Mouse (Mus musculus): ENCODE data around the gene Pigv. TPM values are rescaled to one million over a fixed set of nuclear protein-coding genes. Genes with fewer than 3 reads are reported as not detected.

The Pigv gene
- polyA plus RNA-seq, 1 experiment = 15.8 TPM

- Histone ChIP-seq H3K27ac (ENCODE audit: insufficient read depth, low read depth, low read length) (no peak overlapping the region), H3K27me3 (replicated peaks; ENCODE audit: control insufficient read depth, insufficient read depth, low read length) (no peaks in the 10 kb centered on the region), H3K36me3 (ENCODE audit: control insufficient read depth, insufficient read depth, low read length) (no peaks in the 10 kb centered on the region), H3K4me3 (ENCODE audit: insufficient read depth, low read depth, low read length) (no peak overlapping the region), H3K4me1 (ENCODE audit: control insufficient read depth, insufficient read depth, low read length) (no peaks in the 10 kb centered on the region)
- WGBS = 52% methylated on average over 4 of the region's 4 CpGs
- no peak for TF ChIP-seq CTCF (conservative IDR thresholded peaks at IDR 0.05; ENCODE audit: insufficient read depth, insufficient read length, low read depth, low read length)
- TF ChIP-seq POLR2A (IDR thresholded peaks at IDR 0.05; ENCODE audit: low read depth, low read length) = no peak
- DNase-seq = no peak
Measured at GRCm38 (mm10) chr4:133619473-133620136, 52.8 kb downstream of the Pigv start.

GRCm38 (mm10) chr4:133617936-133618335, 54.5 kb downstream of the Pigv start:
- WGBS = 83% methylated on average over 11 of the region's 11 CpGs
- DNase-seq = no peak

GRCm38 (mm10) chr4:133615416-133615815, 57.0 kb downstream of the Pigv start:
- H3K4me1 ChIP-seq (ENCODE audit: control insufficient read depth, insufficient read depth, low read length) = no peaks in the 10 kb centered on the region
- 60% methylated on average over 10 of the region's 10 CpGs for WGBS
- no peak overlapping the region for H3K4me3 ChIP-seq (ENCODE audit: insufficient read depth, low read depth, low read length)
- TF ChIP-seq CTCF (conservative IDR thresholded peaks at IDR 0.05; ENCODE audit: insufficient read depth, insufficient read length, low read depth, low read length) = no peak
- no peak for TF ChIP-seq POLR2A (IDR thresholded peaks at IDR 0.05; ENCODE audit: low read depth, low read length)
- no peaks in the 10 kb centered on the region for H3K27me3 ChIP-seq (replicated peaks; ENCODE audit: control insufficient read depth, insufficient read depth, low read length)
- H3K27ac ChIP-seq (ENCODE audit: insufficient read depth, low read depth, low read length) = no peak overlapping the region
- no peaks in the 10 kb centered on the region for H3K36me3 ChIP-seq (ENCODE audit: control insufficient read depth, insufficient read depth, low read length)
- DNase-seq = peak; percentile 67

More at GRCm38 (mm10) chr4:133617936-133618335, 54.5 kb downstream of the Pigv start:
- Histone ChIP-seq H3K4me3 (ENCODE audit: insufficient read depth, low read depth, low read length) (no peak overlapping the region), H3K4me1 (ENCODE audit: control insufficient read depth, insufficient read depth, low read length) (no peaks in the 10 kb centered on the region), H3K27ac (ENCODE audit: insufficient read depth, low read depth, low read length) (no peak overlapping the region), H3K36me3 (ENCODE audit: control insufficient read depth, insufficient read depth, low read length) (no peaks in the 10 kb centered on the region), H3K27me3 (replicated peaks; ENCODE audit: control insufficient read depth, insufficient read depth, low read length) (no peaks in the 10 kb centered on the region)
- TF ChIP-seq POLR2A (IDR thresholded peaks at IDR 0.05; ENCODE audit: low read depth, low read length) (no peak), CTCF (conservative IDR thresholded peaks at IDR 0.05; ENCODE audit: insufficient read depth, insufficient read length, low read depth, low read length) (no peak)

GRCm38 (mm10) chr4:133614274-133614761, 58.1 kb downstream of the Pigv start:
- Histone ChIP-seq H3K36me3 (ENCODE audit: control insufficient read depth, insufficient read depth, low read length) (no peaks in the 10 kb centered on the region), H3K4me3 (ENCODE audit: insufficient read depth, low read depth, low read length) (no peak overlapping the region)
- peak; percentile 24 for DNase-seq

GRCm38 (mm10) chr4:133613867-133614266, 58.6 kb downstream of the Pigv start:
- no peak overlapping the region for H3K27ac ChIP-seq (ENCODE audit: insufficient read depth, low read depth, low read length)
- WGBS = 83% methylated on average over 4 of the region's 4 CpGs
- H3K4me3 ChIP-seq (ENCODE audit: insufficient read depth, low read depth, low read length) = no peak overlapping the region
- no peak for TF ChIP-seq CTCF (conservative IDR thresholded peaks at IDR 0.05; ENCODE audit: insufficient read depth, insufficient read length, low read depth, low read length)
- no peak for TF ChIP-seq POLR2A (IDR thresholded peaks at IDR 0.05; ENCODE audit: low read depth, low read length)
- DNase-seq = no peak
- no peaks in the 10 kb centered on the region for H3K27me3 ChIP-seq (replicated peaks; ENCODE audit: control insufficient read depth, insufficient read depth, low read length)
- no peaks in the 10 kb centered on the region for H3K36me3 ChIP-seq (ENCODE audit: control insufficient read depth, insufficient read depth, low read length)
- no peaks in the 10 kb centered on the region for H3K4me1 ChIP-seq (ENCODE audit: control insufficient read depth, insufficient read depth, low read length)

More at GRCm38 (mm10) chr4:133614274-133614761, 58.1 kb downstream of the Pigv start:
- Histone ChIP-seq H3K4me1 (ENCODE audit: control insufficient read depth, insufficient read depth, low read length) (no peaks in the 10 kb centered on the region), H3K27ac (ENCODE audit: insufficient read depth, low read depth, low read length) (no peak overlapping the region), H3K27me3 (replicated peaks; ENCODE audit: control insufficient read depth, insufficient read depth, low read length) (no peaks in the 10 kb centered on the region)
- 73% methylated on average over 8 of the region's 8 CpGs for WGBS
- no peak for TF ChIP-seq CTCF (conservative IDR thresholded peaks at IDR 0.05; ENCODE audit: insufficient read depth, insufficient read length, low read depth, low read length)
- no peak for TF ChIP-seq POLR2A (IDR thresholded peaks at IDR 0.05; ENCODE audit: low read depth, low read length)

GRCm38 (mm10) chr4:133613026-133613425, 59.4 kb downstream of the Pigv start:
- Histone ChIP-seq H3K36me3 (ENCODE audit: control insufficient read depth, insufficient read depth, low read length) (no peaks in the 10 kb centered on the region), H3K27ac (ENCODE audit: insufficient read depth, low read depth, low read length) (no peak overlapping the region), H3K4me1 (ENCODE audit: control insufficient read depth, insufficient read depth, low read length) (no peaks in the 10 kb centered on the region), H3K4me3 (ENCODE audit: insufficient read depth, low read depth, low read length) (no peak overlapping the region), H3K27me3 (replicated peaks; ENCODE audit: control insufficient read depth, insufficient read depth, low read length) (no peaks in the 10 kb centered on the region)
- WGBS = 92% methylated on average over 8 of the region's 8 CpGs
- DNase-seq = no peak
- TF ChIP-seq POLR2A (IDR thresholded peaks at IDR 0.05; ENCODE audit: low read depth, low read length) (no peak), CTCF (conservative IDR thresholded peaks at IDR 0.05; ENCODE audit: insufficient read depth, insufficient read length, low read depth, low read length) (no peak)

GRCm38 (mm10) chr4:133612416-133612815, 60.0 kb downstream of the Pigv start:
- H3K27me3 ChIP-seq (replicated peaks; ENCODE audit: control insufficient read depth, insufficient read depth, low read length) = no peaks in the 10 kb centered on the region
- no peaks in the 10 kb centered on the region for H3K36me3 ChIP-seq (ENCODE audit: control insufficient read depth, insufficient read depth, low read length)
- TF ChIP-seq POLR2A (IDR thresholded peaks at IDR 0.05; ENCODE audit: low read depth, low read length) (no peak), CTCF (conservative IDR thresholded peaks at IDR 0.05; ENCODE audit: insufficient read depth, insufficient read length, low read depth, low read length) (no peak)
- no peak for DNase-seq
- no peaks in the 10 kb centered on the region for H3K4me1 ChIP-seq (ENCODE audit: control insufficient read depth, insufficient read depth, low read length)
- H3K27ac ChIP-seq (ENCODE audit: insufficient read depth, low read depth, low read length) = no peak overlapping the region
- no peak overlapping the region for H3K4me3 ChIP-seq (ENCODE audit: insufficient read depth, low read depth, low read length)
- 96% methylated on average over 7 of the region's 7 CpGs for WGBS

Data from kidney, adult 2 months (tissue).